Mouse (Mus musculus) gastrocnemius, adult 8-10 months (tissue): ENCODE measurements around the gene Gm10382. TPM values are rescaled to one million over a fixed set of nuclear protein-coding genes. Genes with fewer than 3 reads are reported as not detected.
"Not testable (repeated sequence)": the region's sequence is repeated elsewhere in the genome, so short reads cannot be mapped to it uniquely, and the experiment has no call there.

Experiments
- DNase-seq, 2 experiments: peaks; one replicate each; pipeline ENCODE4 v3.0.0; 2022; ENCODE audit warnings: low spot score in 2 of 2
- total RNA-seq, 4 experiments: library from RNA; stranded (reverse); gene quantifications; 2 replicates each; pipeline ENCODE4 v1.2.4; 2022

Gene Gm10382
- total RNA-seq, 4 experiments from 2014 or later = 0.31 to 0.34 TPM; not detected in 2

- DNase-seq = peak; percentile 94 to 97
These were observed 4.0 kb downstream of the Gm10382 start for GRCm38 (mm10) chr5:125392977-125393621.

GRCm38 (mm10) chr5:125393622-125394603 lies 4.8 kb downstream of the Gm10382 start:
- peak; percentile 69 to 72 for DNase-seq

GRCm38 (mm10) chr5:125395008-125395407 lies 5.9 kb downstream of the Gm10382 start:
- no peak for DNase-seq

GRCm38 (mm10) chr5:125400903-125401302 lies 11.8 kb downstream of the Gm10382 start:
- no peak for DNase-seq

GRCm38 (mm10) chr5:125402476-125402875 lies 13.4 kb downstream of the Gm10382 start:
- no peak for DNase-seq

GRCm38 (mm10) chr5:125402991-125403390 lies 13.9 kb downstream of the Gm10382 start:
- DNase-seq = no peak

- DNase-seq = peak in 1 of 2 experiments; percentile 60
These were observed 14.7 kb downstream of the Gm10382 start for GRCm38 (mm10) chr5:125403481-125404465.

GRCm38 (mm10) chr5:125404536-125404902 lies 15.4 kb downstream of the Gm10382 start:
- no peak for DNase-seq

- peak; percentile 42 to 45 for DNase-seq
These were observed 15.9 kb downstream of the Gm10382 start for GRCm38 (mm10) chr5:125404903-125405545.

GRCm38 (mm10) chr5:125405546-125406248 lies 16.6 kb downstream of the Gm10382 start:
- peak; percentile 69 to 74 for DNase-seq

GRCm38 (mm10) chr5:125406322-125407016 lies 17.3 kb downstream of the Gm10382 start:
- peak in 1 of 2 experiments; percentile 41 for DNase-seq

GRCm38 (mm10) chr5:125407020-125407830 lies 18.1 kb downstream of the Gm10382 start:
- no peak for DNase-seq

- DNase-seq = no peak
These were observed 18.9 kb downstream of the Gm10382 start for GRCm38 (mm10) chr5:125407910-125408575.

GRCm38 (mm10) chr5:125408842-125409241 lies 19.7 kb downstream of the Gm10382 start:
- peak; percentile 56 to 66 for DNase-seq

GRCm38 (mm10) chr5:125409348-125410090 lies 20.4 kb downstream of the Gm10382 start:
- no peak for DNase-seq

- peak in 1 of 2 experiments; percentile 61 for DNase-seq
These were observed 22.9 kb downstream of the Gm10382 start for GRCm38 (mm10) chr5:125411972-125412530.

- DNase-seq = not testable (repeated sequence)
These were observed 23.4 kb downstream of the Gm10382 start for GRCm38 (mm10) chr5:125412536-125412935.
